Mouse (Mus musculus) forelimb bud, embryonic 11.5 days (tissue): Measurements from ENCODE around the gene Spata20.

ENCODE experiments used
- DNase-seq: peaks from one replicate; pipeline ENCODE4 v3.0.0-alpha.2; 2012; ENCODE audit warnings: low read depth, low spot score

Gene Spata20

DNA sequence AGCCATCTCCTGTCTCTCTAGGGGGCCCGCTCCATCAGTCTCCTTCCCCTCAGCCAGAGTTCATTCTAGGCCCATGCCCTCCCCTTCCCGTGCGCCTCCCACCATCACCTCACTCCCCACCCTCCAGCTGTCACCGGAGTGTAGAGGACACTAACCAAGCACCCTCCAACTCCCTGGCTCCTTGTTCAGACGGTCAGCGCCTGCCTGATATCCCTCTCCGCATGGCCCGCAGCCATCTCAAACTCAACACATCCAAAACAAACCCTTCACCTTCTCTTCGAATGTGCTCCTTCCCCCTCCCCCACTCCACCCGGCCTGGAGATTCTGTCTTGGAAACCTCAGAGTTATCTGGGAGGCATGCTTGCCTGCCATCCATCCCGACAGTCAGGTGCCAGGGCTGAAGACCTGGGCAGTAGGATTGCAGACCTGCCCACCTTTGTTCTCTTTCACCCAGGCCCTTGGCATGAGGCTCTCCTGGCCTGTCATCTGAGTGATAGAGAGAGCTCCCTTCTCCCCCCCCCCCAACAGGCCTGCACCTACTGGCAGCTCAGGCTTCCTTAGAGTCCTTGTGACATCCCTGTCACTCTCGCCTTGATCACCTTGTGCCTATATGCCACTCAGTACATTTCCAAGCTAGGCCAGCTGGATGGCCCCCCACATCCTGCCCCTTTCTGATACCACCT lies 34.7 kb downstream of the Spata20 start:
- DNase-seq = no peak

DNA sequence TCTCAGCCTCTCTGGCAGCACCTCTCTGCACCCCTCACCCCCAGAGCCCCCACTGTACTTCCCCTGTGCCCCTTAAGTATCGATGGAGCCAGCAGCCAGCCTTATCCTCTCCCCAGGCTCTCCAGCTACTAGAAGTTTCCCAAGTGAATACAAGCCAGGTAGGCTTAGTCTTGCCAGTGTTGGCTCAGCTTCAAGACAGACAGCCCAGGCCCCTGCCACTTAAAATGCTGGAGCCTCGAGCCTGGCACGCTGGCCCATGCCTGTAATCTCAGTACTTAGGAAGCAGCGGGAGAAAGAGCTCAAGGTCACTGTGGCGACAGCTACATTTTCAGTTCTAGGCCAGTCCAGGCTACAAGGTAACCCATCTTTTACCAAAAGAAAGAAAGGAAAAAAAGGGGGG lies 36.1 kb downstream of the Spata20 start:
- DNase-seq = no peak

DNA sequence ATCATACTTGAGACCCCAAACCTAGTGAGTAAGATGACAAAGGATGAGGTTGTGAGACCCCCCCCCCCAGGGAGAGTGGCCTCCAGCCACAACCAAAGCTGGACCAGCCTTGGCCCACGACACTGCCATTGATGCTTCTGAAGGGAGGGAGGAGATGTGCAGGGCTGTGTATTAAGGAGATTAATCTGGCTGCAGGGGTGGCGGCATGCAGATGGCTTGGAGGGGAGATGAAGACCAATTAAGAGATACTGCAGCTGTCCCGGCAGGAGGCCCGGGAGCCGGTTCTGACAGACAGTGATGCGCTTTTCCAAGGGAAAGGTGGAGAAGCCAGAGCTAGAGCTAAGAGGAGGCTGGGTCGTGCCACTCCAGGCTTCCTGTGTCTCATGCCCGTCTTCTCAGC lies 36.7 kb downstream of the Spata20 start:
- DNase-seq = no peak

DNA sequence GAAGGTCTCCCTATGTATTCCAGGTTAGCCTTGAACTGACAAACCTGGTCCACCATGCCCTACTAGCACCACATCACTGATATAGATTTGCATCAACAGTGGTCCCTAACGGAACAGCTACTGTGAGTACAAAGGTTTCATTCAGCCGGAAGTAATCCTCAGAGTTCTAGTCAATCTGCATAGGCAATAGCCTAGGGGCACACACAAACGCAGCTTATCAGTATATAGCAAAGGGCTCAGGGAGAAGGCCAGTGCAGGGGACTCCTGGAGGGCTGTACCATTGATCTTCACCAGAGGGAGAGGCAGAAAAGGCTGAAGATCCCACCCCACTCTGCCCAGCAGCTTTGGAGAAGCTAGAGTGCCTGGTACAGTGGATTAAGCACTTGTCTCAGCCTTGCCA lies 39.0 kb downstream of the Spata20 start:
- DNase-seq = no peak

DNA sequence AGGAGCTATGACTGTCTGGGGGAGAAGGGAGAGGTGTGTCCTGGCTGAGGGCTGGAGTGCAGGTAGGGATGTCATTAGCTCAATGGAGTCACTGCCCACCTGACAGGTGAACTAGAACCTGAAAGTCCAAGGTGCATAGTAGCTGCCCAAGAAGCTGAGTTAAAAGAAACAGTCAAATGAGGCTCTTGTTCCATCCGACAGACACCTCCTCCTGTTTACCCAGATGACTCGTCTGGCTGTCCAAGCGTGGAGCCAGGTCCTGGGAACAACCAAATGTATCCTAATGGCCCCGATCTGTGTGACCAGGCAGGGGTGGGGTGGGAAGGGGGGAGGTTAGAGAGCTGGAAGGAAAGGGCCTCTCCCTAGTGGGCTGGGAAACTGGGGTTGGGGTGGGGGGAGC lies 40.7 kb downstream of the Spata20 start:
- DNase-seq = no peak

DNA sequence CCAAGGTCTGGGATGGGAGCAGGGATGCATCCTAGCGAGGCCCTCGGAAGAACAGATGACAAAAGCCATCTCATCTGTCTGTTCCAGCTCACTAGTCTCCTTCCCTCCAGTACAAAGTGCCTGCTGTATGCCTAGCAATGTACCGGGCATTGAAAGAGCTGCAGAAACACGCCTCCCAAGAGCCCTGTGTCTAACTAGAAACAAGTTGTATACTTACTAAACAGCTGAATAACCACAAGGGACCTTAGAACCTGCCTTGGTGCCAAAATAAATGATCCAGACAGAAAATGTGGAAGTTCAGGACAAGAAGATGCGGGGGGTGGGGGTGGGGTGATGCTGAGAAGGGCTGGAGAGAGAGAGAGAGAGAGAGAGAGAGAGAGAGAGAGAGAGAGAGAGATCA lies 41.1 kb downstream of the Spata20 start:
- no peak for DNase-seq

DNA sequence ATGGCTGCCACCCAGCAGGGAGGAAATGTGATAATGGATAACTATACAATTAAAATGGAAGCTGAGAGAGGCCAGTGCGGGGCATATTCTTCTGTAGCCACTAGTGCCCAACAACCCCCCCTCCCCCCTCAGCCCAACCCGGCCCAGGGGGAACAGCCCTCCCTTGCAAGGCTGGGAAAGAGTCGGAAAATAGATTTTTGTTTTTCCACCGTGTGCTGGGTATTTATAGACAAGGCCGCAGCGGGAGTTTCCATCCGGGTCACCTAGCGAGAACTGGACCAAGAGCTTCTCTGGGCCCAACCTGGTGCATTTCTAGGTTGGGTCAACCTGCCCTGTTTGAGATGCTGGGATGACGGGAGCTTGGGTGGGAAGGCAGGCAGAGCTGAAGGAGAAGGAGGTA lies 44.2 kb downstream of the Spata20 start:
- no peak for DNase-seq

DNA sequence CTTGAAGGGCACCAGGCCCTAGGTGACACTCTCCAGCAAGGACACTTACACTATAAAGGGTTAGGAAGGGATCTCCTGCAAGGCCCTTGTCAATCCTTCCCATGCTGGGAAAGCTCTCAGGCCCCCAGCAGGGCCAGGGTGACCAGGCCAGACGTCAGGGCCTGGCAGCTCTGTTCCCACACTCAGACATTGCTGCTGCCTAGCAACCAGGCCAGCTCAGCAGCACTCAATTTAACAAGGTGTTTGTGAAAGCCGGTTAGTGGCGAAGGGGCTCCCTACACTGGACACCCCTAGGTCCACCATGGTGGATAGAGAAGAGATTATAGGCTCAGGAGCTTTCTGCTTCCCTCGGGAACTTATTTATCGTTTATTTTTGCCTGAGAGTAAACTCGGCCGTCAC lies 44.9 kb downstream of the Spata20 start:
- peak; percentile 13 for DNase-seq

DNA sequence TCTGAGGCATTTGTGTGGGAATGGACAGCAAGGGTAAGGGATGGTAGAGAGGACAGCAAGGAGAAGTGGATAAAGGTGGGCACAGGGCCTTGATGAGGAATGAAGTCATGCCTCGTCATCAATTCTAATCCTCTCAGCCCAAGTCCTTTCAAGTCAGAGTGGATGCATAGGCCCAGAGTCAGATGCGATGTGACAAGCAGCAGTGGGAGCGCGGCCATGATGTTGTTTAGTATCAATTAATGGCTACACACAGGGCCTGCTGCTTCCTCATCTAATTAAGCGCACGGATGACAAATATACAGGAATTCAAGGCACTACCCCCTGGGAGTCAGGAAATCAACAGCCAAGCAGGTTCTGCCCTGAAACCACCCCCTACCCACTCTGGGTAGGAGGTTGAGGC lies 45.6 kb downstream of the Spata20 start:
- no peak for DNase-seq

DNA sequence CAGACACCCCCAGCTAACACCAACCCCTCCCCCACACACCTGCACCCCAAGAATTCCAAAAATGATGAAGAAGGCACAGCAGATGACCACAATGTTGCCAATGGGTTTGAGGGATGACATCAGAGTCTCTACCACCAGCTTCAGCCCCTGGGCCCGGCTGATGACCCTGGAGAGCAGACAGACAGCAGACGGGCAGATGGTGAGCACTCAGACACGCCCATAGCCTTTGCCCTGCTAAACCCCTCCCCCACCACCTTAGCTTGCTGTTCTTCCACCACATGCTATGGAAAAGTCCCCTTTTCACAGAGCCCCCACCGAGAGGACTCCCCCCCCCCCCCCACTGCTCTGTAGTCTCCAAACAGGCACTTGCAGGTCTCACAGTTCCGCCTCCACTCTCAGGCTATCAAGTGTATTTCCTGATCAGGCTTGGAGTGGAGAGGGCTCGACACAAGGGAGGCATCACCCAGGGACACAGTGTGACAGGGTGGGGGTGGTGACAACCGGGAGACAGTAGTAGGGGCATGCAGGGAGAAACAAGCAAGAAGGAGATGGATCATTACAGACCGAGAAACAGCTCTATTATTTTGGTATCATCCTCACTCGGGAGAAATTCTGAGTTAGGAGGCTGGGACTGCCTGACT lies 56.8 kb downstream of the Spata20 start:
- DNase-seq = no peak
